Mouse (Mus musculus) spleen, postnatal 36 days (tissue): ENCODE measurements at regions not wholly inside any gene's neighbourhood (a gene's known extent, or its start where the extent isn't known, plus 50 kb on each side); places are given as distances from the start of the nearest gene placed in this dataset.
A peak's percentile ranks its signal among the peaks of the same experiment; 100 is the strongest.

ENCODE experiments used
- DNase-seq, 2 experiments: peaks; one replicate each; pipeline ENCODE4 v3.0.0; 2022; ENCODE audit warnings: low spot score in 2 of 2, mixed read lengths in 1 of 2

- DNase-seq = no peak
Measured at GRCm38 (mm10) chr6:100143586-100144301, 143.5 kb downstream of the Rybp start.

- DNase-seq = no peak
Measured at GRCm38 (mm10) chr6:100141225-100141624, 146.1 kb downstream of the Rybp start.

GRCm38 (mm10) chr6:100140581-100141114 is 146.6 kb downstream of the Rybp start:
- DNase-seq = no peak

GRCm38 (mm10) chr6:100139809-100140208 is 147.5 kb downstream of the Rybp start:
- no peak for DNase-seq

GRCm38 (mm10) chr6:100138659-100139058 is 148.6 kb downstream of the Rybp start:
- DNase-seq = no peak

GRCm38 (mm10) chr6:100135177-100135576 is 152.1 kb downstream of the Rybp start:
- no peak for DNase-seq

- no peak for DNase-seq
Measured at GRCm38 (mm10) chr6:100133970-100134369, 153.3 kb downstream of the Rybp start.

- no peak for DNase-seq
Measured at GRCm38 (mm10) chr6:100132916-100133600, 154.2 kb downstream of the Rybp start.

GRCm38 (mm10) chr6:100127221-100128143 is 159.8 kb downstream of the Rybp start:
- DNase-seq = peak in 1 of 2 experiments; percentile 11

- DNase-seq = no peak
Measured at GRCm38 (mm10) chr6:100126736-100127135, 160.5 kb downstream of the Rybp start.

GRCm38 (mm10) chr6:100126326-100126725 is 161.0 kb downstream of the Rybp start:
- no peak for DNase-seq

GRCm38 (mm10) chr6:100121240-100121639 is 166.0 kb downstream of the Rybp start:
- no peak for DNase-seq

- no peak for DNase-seq
Measured at GRCm38 (mm10) chr6:100120017-100120944, 167.0 kb downstream of the Rybp start.

GRCm38 (mm10) chr6:100117084-100117483 is 170.2 kb downstream of the Rybp start:
- no peak for DNase-seq

- no peak for DNase-seq
Measured at GRCm38 (mm10) chr6:100113393-100114137, 173.7 kb downstream of the Rybp start.

- DNase-seq = no peak
Measured at GRCm38 (mm10) chr6:100110981-100111660, 176.2 kb downstream of the Rybp start.

GRCm38 (mm10) chr6:100109979-100110378 is 177.3 kb downstream of the Rybp start:
- peak; percentile 23 to 46 for DNase-seq

- no peak for DNase-seq
Measured at GRCm38 (mm10) chr6:100109351-100109750, 177.9 kb downstream of the Rybp start.

GRCm38 (mm10) chr6:100107508-100107907 is 179.8 kb downstream of the Rybp start:
- no peak for DNase-seq
